Mouse (Mus musculus) bone marrow, adult 2 months (tissue): ENCODE results near the gene Ica1.

Source experiments
- CTCF ChIP-seq: fragments of 200-500 bp; IDR thresholded peaks from 2 replicates; pipeline ENCODE4 v1.5.1; 2011; ENCODE audit warnings: low read length, control low read depth; ENCODE audit not compliant: control insufficient read depth, insufficient read depth
- POLR2A ChIP-seq: fragments of 200-500 bp; IDR thresholded peaks from 2 replicates; pipeline ENCODE4 v1.6.1; 2011; ENCODE audit warnings: low read depth, mild to moderate bottlenecking, control low read depth, low read length, borderline replicate concordance; ENCODE audit not compliant: control insufficient read depth

GRCm38 (mm10) chr6:8694636-8695514, 83.4 kb downstream of the Ica1 start:
- no peak for TF ChIP-seq POLR2A
- no peak for TF ChIP-seq CTCF
